Mouse (Mus musculus) brain, embryonic 14.5 days (tissue): Measurements from ENCODE around the gene Mgat4a.

Source experiments
- CTCF ChIP-seq: fragments of 200-500 bp; IDR thresholded peaks from 2 replicates; pipeline ENCODE4 v1.5.1; 2012; ENCODE audit warnings: inconsistent platforms, mild to moderate bottlenecking, moderate library complexity, borderline replicate concordance; ENCODE audit not compliant: insufficient read depth, insufficient read length; ENCODE audit errors: extremely low read depth
- POLR2A ChIP-seq: fragments of 200-500 bp; IDR thresholded peaks from 2 replicates; pipeline ENCODE4 v1.6.1; 2012; ENCODE audit warnings: mild to moderate bottlenecking, inconsistent platforms, borderline replicate concordance; ENCODE audit not compliant: poor library complexity, insufficient read depth, insufficient read length, severe bottlenecking; ENCODE audit errors: extremely low read depth

DNA sequence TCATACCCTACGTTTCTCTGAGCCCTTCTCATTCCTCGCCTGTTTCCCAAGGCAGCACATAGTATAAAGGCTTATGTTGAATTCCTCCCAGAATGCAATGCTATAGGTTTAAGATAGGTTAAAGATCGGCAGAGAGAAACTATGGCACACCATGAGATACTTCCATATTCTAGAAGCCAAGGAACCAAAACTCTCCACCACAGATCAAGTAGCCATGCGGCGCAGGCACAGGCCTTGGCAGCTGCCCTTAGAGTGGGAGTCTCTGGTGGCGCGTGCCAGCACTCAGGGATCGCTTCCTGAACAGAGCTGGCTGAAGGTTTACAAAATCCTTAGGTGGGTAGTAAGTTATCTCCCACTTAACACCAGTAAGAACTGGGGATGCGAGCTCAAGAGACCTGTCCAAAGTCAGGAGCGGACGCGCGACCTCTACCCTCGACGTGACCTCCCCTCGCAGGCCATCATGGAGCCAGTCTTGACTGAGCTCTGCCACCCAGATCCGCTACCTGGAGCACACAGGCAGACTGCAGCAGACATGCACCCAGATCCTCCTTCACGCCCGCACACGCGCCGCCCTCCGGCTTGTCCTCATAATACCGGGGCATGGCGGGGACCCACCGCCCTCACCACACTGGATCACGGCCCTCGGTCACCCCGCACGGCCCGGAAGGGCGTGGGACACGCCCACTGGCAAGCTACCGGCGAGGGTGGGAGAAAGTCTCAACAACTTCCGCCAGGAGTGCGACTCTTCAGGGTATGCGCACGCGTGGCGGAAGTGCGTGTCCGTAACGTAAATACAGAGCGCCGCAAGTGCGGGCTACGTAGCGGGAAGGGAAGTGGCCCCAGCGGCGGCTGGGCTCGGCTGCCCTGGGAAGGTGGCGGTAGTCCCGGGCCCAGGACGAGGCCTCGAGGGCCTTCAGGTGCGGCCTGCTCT is 111.2 kb downstream of the Mgat4a start, which contains the start of the genes Coa5 and Unc50:
- peak; percentile 19; the same call in 1 of the 2 replicates for TF ChIP-seq CTCF
- TF ChIP-seq POLR2A, result peak; percentile 82
